Comparison of ENCODE assay signal across 8 mouse cellular contexts in genomic region chr6:47919646-47920446, GRCm38 (mm10). TPM values are rescaled to one million over a fixed set of nuclear protein-coding genes. Genes with fewer than 3 reads are reported as not detected.
A peak's percentile ranks its signal among the peaks of the same experiment; 100 is the strongest.
DNase-seq lines count a peak whose midpoint lies in the region; ATAC-seq and TF ChIP-seq lines count a peak whose summit lies in the region.

No protein-coding gene starts in this region.

- WGBS in heart, embryonic 10.5 days, result 29% methylated on average over 11 of the region's 11 CpGs
- 30% methylated on average over 11 of the region's 11 CpGs for WGBS in hindbrain, embryonic 10.5 days
- 29% methylated on average over 11 of the region's 11 CpGs for WGBS in midbrain, embryonic 11.5 days

- no peak for DNase-seq in heart, embryonic 10.5 days (ENCODE audit: low spot score)
- no peak for DNase-seq in heart, postnatal 4 days
- DNase-seq in G1E (ENCODE audit: low spot score), result no peak
- DNase-seq in hindbrain, embryonic 10.5 days (ENCODE audit: low spot score), result no peak
- DNase-seq in midbrain, embryonic 11.5 days (ENCODE audit: low spot score, missing footprints), result no peak
- DNase-seq in layer of hippocampus, adult 11-12 months (ENCODE audit: low spot score), result no peak
- no peak for DNase-seq in kidney, adult 11 months

- TF ChIP-seq CTCF in G1E (IDR thresholded peaks at IDR 0.05; ENCODE audit: low read depth, low read length), result no peak

- 0 out of 2 replicates have a peak, but pooled peaks have one; percentile 15 for ATAC-seq in G1E (ENCODE audit: extremely low read depth, insufficient number of reproducible peaks, low FRiP score, poor library complexity, severe bottlenecking)
- peak; percentile 47; the same call in 1 of the 2 replicates for ATAC-seq in midbrain, embryonic 11.5 days (ENCODE audit: low FRiP score)
- no peak for ATAC-seq in megakaryocyte-erythroid progenitor cell, adult 5-6 weeks (replicated peaks; ENCODE audit: low FRiP score, low TSS enrichment, poor library complexity, severe bottlenecking)

- peak overlapping the region; percentile 95 for H3K27ac ChIP-seq in heart, embryonic 10.5 days
- peak overlapping the region; percentile 97 for H3K27ac ChIP-seq in hindbrain, embryonic 10.5 days
- H3K27ac ChIP-seq in midbrain, embryonic 11.5 days (ENCODE audit: low read depth, low read length), result peak overlapping the region; percentile 80

- peak overlapping the region; percentile 79 for H3K4me3 ChIP-seq in heart, embryonic 10.5 days
- peak overlapping the region; percentile 87 for H3K4me3 ChIP-seq in G1E (ENCODE audit: low read depth, low read length)
- H3K4me3 ChIP-seq in hindbrain, embryonic 10.5 days, result peak overlapping the region; percentile 85
- peak overlapping the region; percentile 73 for H3K4me3 ChIP-seq in midbrain, embryonic 11.5 days (ENCODE audit: low read depth, low read length)

- H3K4me2 ChIP-seq in midbrain, embryonic 11.5 days, result peak overlapping the region; percentile 47

- no peaks in the 10 kb centered on the region for H3K9me3 ChIP-seq in heart, embryonic 10.5 days
- no peaks in the 10 kb centered on the region for H3K9me3 ChIP-seq in G1E (replicated peaks)
- H3K9me3 ChIP-seq in hindbrain, embryonic 10.5 days, result no peaks in the 10 kb centered on the region
- no peaks in the 10 kb centered on the region for H3K9me3 ChIP-seq in midbrain, embryonic 11.5 days (ENCODE audit: control insufficient read depth, low read length)

- H3K36me3 ChIP-seq in heart, embryonic 10.5 days, result no peaks in the 10 kb centered on the region
- H3K36me3 ChIP-seq in G1E (replicated peaks), result peaks cover 11% of the 10 kb centered on the region
- 0 out of 2 replicates have a peak, but pooled peaks cover 2% of the 10 kb centered on the region for H3K36me3 ChIP-seq in hindbrain, embryonic 10.5 days
- no peaks in the 10 kb centered on the region for H3K36me3 ChIP-seq in midbrain, embryonic 11.5 days (ENCODE audit: control insufficient read depth, insufficient read depth, low read length)

- no peaks in the 10 kb centered on the region for H3K27me3 ChIP-seq in heart, embryonic 10.5 days (ENCODE audit: insufficient read depth, poor library complexity, severe bottlenecking)
- no peaks in the 10 kb centered on the region for H3K27me3 ChIP-seq in G1E (ENCODE audit: insufficient read depth, low read length)
- no peaks in the 10 kb centered on the region for H3K27me3 ChIP-seq in hindbrain, embryonic 10.5 days (ENCODE audit: insufficient read depth, poor library complexity, severe bottlenecking)
- H3K27me3 ChIP-seq in midbrain, embryonic 11.5 days (ENCODE audit: control insufficient read depth, insufficient read depth, low read length), result no peaks in the 10 kb centered on the region

- peaks cover 9% of the 10 kb centered on the region for H3K4me1 ChIP-seq in heart, embryonic 10.5 days
- H3K4me1 ChIP-seq in G1E (ENCODE audit: insufficient read depth, low read depth, low read length), result peaks cover 37% of the 10 kb centered on the region
- peaks cover 11% of the 10 kb centered on the region for H3K4me1 ChIP-seq in hindbrain, embryonic 10.5 days (replicated peaks)
- H3K4me1 ChIP-seq in midbrain, embryonic 11.5 days (ENCODE audit: control insufficient read depth, insufficient read depth, low read length), result peaks cover 11% of the 10 kb centered on the region

- peak overlapping the region; percentile 81 for H3K9ac ChIP-seq in midbrain, embryonic 11.5 days (ENCODE audit: low read length)

RNA-seq across cellular contexts. Expression of gene Zfp212, which starts 0.4 kb away (rescaled TPM):
- 9.4 and 11.8 TPM in 2 replicates for polyA plus RNA-seq in heart, embryonic 10.5 days (2016; fragmentation: Nextera tagmentation; extraction: Ambion mirVana)
- 10 to 100 TPM; 12.1 TPM for total RNA-seq in heart, postnatal 4 days (2021)
- 11.1 and 11.4 TPM in 2 replicates for total RNA-seq in G1E (2014; fragmentation: Nextera tagmentation)
- total RNA-seq in G1E (2017), result 7.6 and 8.2 TPM in 2 replicates
- 14.0 and 16.5 TPM in 2 replicates for polyA plus RNA-seq in G1E (2012)
- 17.4 and 21.4 TPM in 2 replicates for polyA plus RNA-seq in hindbrain, embryonic 10.5 days (2016; fragmentation: Nextera tagmentation; extraction: Ambion mirVana)
- 12.0 and 13.1 TPM in 2 replicates for polyA plus RNA-seq in midbrain, embryonic 11.5 days (2014; fragmentation: Nextera tagmentation; extraction: Ambion mirVana)
- total RNA-seq in megakaryocyte-erythroid progenitor cell, adult 5-6 weeks (2014; fragmentation: Nextera tagmentation), result 9.7 and 14.9 TPM in 2 replicates
- total RNA-seq in megakaryocyte-erythroid progenitor cell, adult 5-6 weeks (2017), result 5.6 and 9.2 TPM in 2 replicates

RNA-seq across cellular contexts. Expression of gene Zfp956, which starts 33.3 kb away (rescaled TPM):
- polyA plus RNA-seq in heart, embryonic 10.5 days (2016; fragmentation: Nextera tagmentation; extraction: Ambion mirVana), result 3.7 and 4.9 TPM in 2 replicates
- total RNA-seq in heart, postnatal 4 days (2021), result 1 to 10 TPM; 1.5 to 2.2 TPM
- 6.2 and 6.5 TPM in 2 replicates for total RNA-seq in G1E (2014; fragmentation: Nextera tagmentation)
- 5.8 and 8.6 TPM in 2 replicates for total RNA-seq in G1E (2017)
- 5.5 and 8.0 TPM in 2 replicates for polyA plus RNA-seq in G1E (2012)
- 7.5 and 8.5 TPM in 2 replicates for polyA plus RNA-seq in hindbrain, embryonic 10.5 days (2016; fragmentation: Nextera tagmentation; extraction: Ambion mirVana)
- 6.6 and 6.9 TPM in 2 replicates for polyA plus RNA-seq in midbrain, embryonic 11.5 days (2014; fragmentation: Nextera tagmentation; extraction: Ambion mirVana)
- total RNA-seq in megakaryocyte-erythroid progenitor cell, adult 5-6 weeks (2014; fragmentation: Nextera tagmentation), result 17.5 and 20.5 TPM in 2 replicates
- 13.2 and 20.4 TPM in 2 replicates for total RNA-seq in megakaryocyte-erythroid progenitor cell, adult 5-6 weeks (2017)

RNA-seq across cellular contexts. Expression of gene Zfp282, which starts 42.8 kb away (rescaled TPM):
- polyA plus RNA-seq in heart, embryonic 10.5 days (2016; fragmentation: Nextera tagmentation; extraction: Ambion mirVana), result 9.4 and 11.2 TPM in 2 replicates
- total RNA-seq in heart, postnatal 4 days (2021), result 10 to 100 TPM; 10.1 to 10.4 TPM
- total RNA-seq in G1E (2014; fragmentation: Nextera tagmentation) (11.1 and 14.3 TPM in 2 replicates), G1E (2017) (13.3 and 13.6 TPM in 2 replicates)
- polyA plus RNA-seq in G1E (2012), result 24.6 and 24.9 TPM in 2 replicates
- 16.9 and 19.8 TPM in 2 replicates for polyA plus RNA-seq in hindbrain, embryonic 10.5 days (2016; fragmentation: Nextera tagmentation; extraction: Ambion mirVana)
- 12.6 and 13.6 TPM in 2 replicates for polyA plus RNA-seq in midbrain, embryonic 11.5 days (2014; fragmentation: Nextera tagmentation; extraction: Ambion mirVana)
- total RNA-seq in megakaryocyte-erythroid progenitor cell, adult 5-6 weeks (2014; fragmentation: Nextera tagmentation), result 10.0 and 12.6 TPM in 2 replicates
- 10.7 TPM in 2 replicates for total RNA-seq in megakaryocyte-erythroid progenitor cell, adult 5-6 weeks (2017)
